Mouse (Mus musculus): ENCODE results near the gene Actl10. TPM values are rescaled to one million over a fixed set of nuclear protein-coding genes. Genes with fewer than 3 reads are reported as not detected.
A peak's percentile ranks its signal among the peaks of the same experiment; 100 is the strongest.

Gene Actl10
- polyA plus RNA-seq, 1 experiment from 2014 or later: 0.52 TPM

- H3K36me3 ChIP-seq: no peaks in the 10 kb centered on the region
- peaks cover 10% of the 10 kb centered on the region for H3K27me3 ChIP-seq
- peaks cover 41% of the 10 kb centered on the region for H3K4me1 ChIP-seq (replicated peaks)
- H3K9ac ChIP-seq: no peak overlapping the region
- H3K9me3 ChIP-seq: no peaks in the 10 kb centered on the region
- H3K4me3 ChIP-seq: no peak overlapping the region
- ATAC-seq (ENCODE audit: low FRiP score, low read depth): 0 out of 2 replicates have a peak, but pooled peaks have one; percentile 3
- 42% methylated on average over 21 of the region's 21 CpGs for WGBS
- peak overlapping the region; percentile 36 for H3K4me2 ChIP-seq
- 0 out of 2 replicates have a peak overlapping the region, but pooled peaks have one; percentile 49 for H3K27ac ChIP-seq (replicated peaks)
Observed at GRCm38 (mm10) chr2:154551927-154552326, 351 bp downstream of the Actl10 start.

DNA sequence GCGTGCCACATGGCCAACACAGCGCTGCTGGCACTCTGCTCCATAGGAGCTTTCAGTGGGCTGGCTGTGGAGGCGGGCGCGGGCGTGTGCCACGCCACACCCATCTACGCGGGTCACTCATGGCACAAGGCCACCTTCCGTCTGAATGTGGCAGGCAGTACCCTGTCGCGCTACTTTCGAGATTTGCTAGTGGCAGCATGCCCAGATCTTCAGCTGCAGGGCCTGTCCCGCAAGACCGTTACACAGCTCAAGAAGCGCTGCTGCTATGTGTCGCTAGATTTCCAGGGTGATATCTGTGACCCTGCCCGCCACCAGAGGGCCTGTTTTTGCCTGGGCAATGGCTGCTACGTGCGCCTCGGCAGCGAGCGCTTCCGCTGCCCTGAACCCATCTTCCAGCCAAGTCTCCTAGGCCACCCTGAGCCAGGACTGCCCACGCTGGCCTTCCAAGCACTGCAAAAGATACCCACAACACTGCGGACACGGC lies 890 bp downstream of the Actl10 start:
- no peaks in the 10 kb centered on the region for H3K36me3 ChIP-seq
- H3K27ac ChIP-seq (replicated peaks): peak overlapping the region; percentile 49
- no peak overlapping the region for H3K4me3 ChIP-seq
- ATAC-seq (ENCODE audit: low FRiP score, low read depth): peak; percentile 77
- H3K9ac ChIP-seq: no peak overlapping the region
- H3K4me2 ChIP-seq: peak overlapping the region; percentile 36
- H3K9me3 ChIP-seq: no peaks in the 10 kb centered on the region
- H3K4me1 ChIP-seq (replicated peaks): peaks cover 47% of the 10 kb centered on the region
- peaks cover 10% of the 10 kb centered on the region for H3K27me3 ChIP-seq
- WGBS: 23% methylated on average over 27 of the region's 27 CpGs

DNA sequence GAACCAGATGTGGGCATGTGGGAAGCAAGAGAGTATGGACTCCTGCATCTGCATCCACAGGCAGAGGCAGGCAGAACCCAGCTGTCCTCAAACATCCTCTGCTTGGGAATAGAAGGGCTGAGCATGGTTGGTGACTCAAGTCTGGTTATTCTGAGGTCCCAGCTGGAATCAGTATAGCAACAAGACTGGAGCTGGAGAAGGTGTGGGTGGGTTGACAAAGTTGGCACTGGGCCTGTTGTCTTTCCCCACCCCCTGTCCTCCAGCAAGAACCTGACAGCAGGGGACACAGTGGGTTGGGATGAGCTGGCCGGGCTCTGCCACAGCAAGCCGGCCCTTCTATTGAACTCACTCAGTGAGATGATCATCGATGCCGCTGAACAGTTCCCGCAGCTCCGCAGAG lies 3.7 kb downstream of the Actl10 start:
- H3K4me2 ChIP-seq: no peak overlapping the region
- 63% methylated on average over 6 of the region's 6 CpGs for WGBS
- H3K27me3 ChIP-seq: peaks cover 9% of the 10 kb centered on the region
- peaks cover 49% of the 10 kb centered on the region for H3K4me1 ChIP-seq (replicated peaks)
- H3K9me3 ChIP-seq: no peaks in the 10 kb centered on the region
- H3K27ac ChIP-seq (replicated peaks): no peak overlapping the region
- ATAC-seq (ENCODE audit: low FRiP score, low read depth): no peak
- no peaks in the 10 kb centered on the region for H3K36me3 ChIP-seq
- no peak overlapping the region for H3K9ac ChIP-seq
- no peak overlapping the region for H3K4me3 ChIP-seq

- no peak for ATAC-seq (ENCODE audit: low FRiP score, low read depth)
- Histone ChIP-seq H3K27ac (replicated peaks) (0 out of 2 replicates have a peak overlapping the region, but pooled peaks have one; percentile 43), H3K9me3 (no peaks in the 10 kb centered on the region), H3K9ac (no peak overlapping the region), H3K36me3 (no peaks in the 10 kb centered on the region), H3K4me2 (peak overlapping the region; percentile 87), H3K4me3 (0 out of 2 replicates have a peak overlapping the region, but pooled peaks have one; percentile 48), H3K27me3 (no peaks in the 10 kb centered on the region), H3K4me1 (replicated peaks) (peaks cover 39% of the 10 kb centered on the region)
- WGBS: 59% methylated on average over 5 of the region's 5 CpGs
Observed at GRCm38 (mm10) chr2:154557184-154557832, 5.7 kb downstream of the Actl10 start.

- peak; percentile 81 for ATAC-seq (ENCODE audit: low FRiP score, low read depth)
- H3K27ac ChIP-seq (replicated peaks): peak within 1 kb of the TSS; percentile 37; the same call in 1 of the 2 replicates
- peak within 1 kb of the TSS; percentile 87 for H3K4me2 ChIP-seq
- no peaks in the 10 kb centered on the region for H3K9me3 ChIP-seq
- H3K9ac ChIP-seq: peak within 1 kb of the TSS; percentile 55
- peak within 1 kb of the TSS; percentile 48 for H3K4me3 ChIP-seq
- no peaks in the 10 kb centered on the region for H3K27me3 ChIP-seq
- WGBS: 3% methylated on average over 33 of the region's 34 CpGs
- H3K36me3 ChIP-seq: no peaks in the 10 kb centered on the region
- H3K4me1 ChIP-seq (replicated peaks): peaks cover 32% of the 10 kb centered on the region
Observed at GRCm38 (mm10) chr2:154558264-154559039, 6.9 kb downstream of the Actl10 start, which contains the start of gene Necab3. Gene Necab3, minus strand, starts transcription at chr2:154558890.

DNA sequence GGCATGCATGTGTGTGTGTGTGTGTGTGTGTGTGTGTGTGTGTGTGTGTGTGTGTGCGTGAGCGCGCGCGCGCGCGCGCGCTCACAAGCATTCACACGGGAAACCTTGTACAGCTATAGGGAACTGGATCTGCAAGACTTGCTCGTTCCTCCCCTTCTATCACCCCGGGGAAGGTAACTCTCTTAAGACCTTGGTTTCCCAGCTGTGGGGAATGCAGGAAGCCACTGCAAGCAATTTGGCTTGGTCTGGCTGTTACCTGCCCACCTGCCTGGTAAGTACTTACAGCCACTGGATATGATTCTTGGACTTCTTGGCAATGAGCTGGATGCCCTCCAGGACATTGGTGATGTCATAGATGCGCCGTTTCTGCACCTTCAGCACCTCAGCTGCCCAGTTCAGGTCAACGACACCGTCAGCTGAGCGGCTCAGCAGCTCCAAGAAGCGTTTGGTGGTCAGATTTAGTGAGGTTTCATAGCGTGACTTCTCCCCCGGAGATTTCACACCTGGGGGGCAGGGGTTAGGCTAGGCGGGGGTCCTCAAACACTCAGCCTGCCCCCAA lies 12.1 kb downstream of the Actl10 start:
- no peaks in the 10 kb centered on the region for H3K27me3 ChIP-seq
- H3K4me2 ChIP-seq: no peak overlapping the region
- H3K9ac ChIP-seq: no peak overlapping the region
- H3K27ac ChIP-seq (replicated peaks): no peak overlapping the region
- no peak overlapping the region for H3K4me3 ChIP-seq
- H3K36me3 ChIP-seq: no peaks in the 10 kb centered on the region
- WGBS: 91% methylated on average over 21 of the region's 22 CpGs
- H3K4me1 ChIP-seq (replicated peaks): peaks cover 11% of the 10 kb centered on the region
- no peak for ATAC-seq (ENCODE audit: low FRiP score, low read depth)
- no peaks in the 10 kb centered on the region for H3K9me3 ChIP-seq

GRCm38 (mm10) chr2:154565562-154565961 lies 14.0 kb downstream of the Actl10 start:
- Histone ChIP-seq H3K4me1 (replicated peaks) (peaks cover 15% of the 10 kb centered on the region), H3K27me3 (no peaks in the 10 kb centered on the region), H3K4me3 (no peak overlapping the region), H3K4me2 (no peak overlapping the region), H3K36me3 (no peaks in the 10 kb centered on the region), H3K9ac (no peak overlapping the region), H3K9me3 (no peaks in the 10 kb centered on the region), H3K27ac (replicated peaks) (no peak overlapping the region)
- 73% methylated on average over 3 of the region's 3 CpGs for WGBS
- ATAC-seq (ENCODE audit: low FRiP score, low read depth): no peak

- Histone ChIP-seq H3K27me3 (no peaks in the 10 kb centered on the region), H3K9ac (no peak overlapping the region), H3K4me3 (no peak overlapping the region), H3K9me3 (no peaks in the 10 kb centered on the region), H3K4me2 (0 out of 2 replicates have a peak overlapping the region, but pooled peaks have one; percentile 2), H3K27ac (replicated peaks) (no peak overlapping the region), H3K4me1 (replicated peaks) (peaks cover 19% of the 10 kb centered on the region), H3K36me3 (no peaks in the 10 kb centered on the region)
- WGBS: 46% methylated on average over 8 of the region's 8 CpGs
- no peak for ATAC-seq (ENCODE audit: low FRiP score, low read depth)
Observed at GRCm38 (mm10) chr2:154566641-154567040, 15.1 kb downstream of the Actl10 start.

DNA sequence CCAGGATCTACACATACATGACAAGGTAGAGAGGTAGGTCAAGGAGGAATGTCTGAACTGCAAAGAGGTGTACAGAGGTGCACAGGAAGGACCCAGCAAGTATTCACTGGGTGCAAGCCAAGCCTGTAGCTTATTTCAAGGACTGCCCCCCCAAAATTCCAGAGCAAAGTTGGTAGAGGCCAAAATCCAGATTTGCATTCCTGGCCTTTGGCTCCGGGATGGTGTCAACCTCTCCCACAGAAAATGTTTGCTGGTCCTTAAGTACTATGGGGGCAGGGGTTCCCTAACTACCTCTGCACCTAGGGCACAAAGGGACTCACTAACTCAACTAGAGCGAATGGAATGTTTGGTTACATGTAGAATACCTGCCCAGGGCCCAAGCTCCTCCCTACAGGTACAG lies 16.2 kb downstream of the Actl10 start:
- Histone ChIP-seq H3K27ac (replicated peaks) (0 out of 2 replicates have a peak overlapping the region, but pooled peaks have one; percentile 66), H3K9me3 (no peaks in the 10 kb centered on the region), H3K4me2 (peak overlapping the region; percentile 94), H3K9ac (no peak overlapping the region), H3K27me3 (no peaks in the 10 kb centered on the region), H3K4me1 (replicated peaks) (peaks cover 19% of the 10 kb centered on the region), H3K4me3 (no peak overlapping the region), H3K36me3 (no peaks in the 10 kb centered on the region)
- no peak for ATAC-seq (ENCODE audit: low FRiP score, low read depth)
- 64% methylated on average over 2 of the region's 2 CpGs for WGBS

- H3K9ac ChIP-seq: peak overlapping the region; percentile 49
- H3K36me3 ChIP-seq: no peaks in the 10 kb centered on the region
- peak overlapping the region; percentile 66 for H3K27ac ChIP-seq (replicated peaks)
- H3K9me3 ChIP-seq: no peaks in the 10 kb centered on the region
- H3K4me2 ChIP-seq: peak overlapping the region; percentile 94
- H3K4me3 ChIP-seq: peak overlapping the region; percentile 72
- WGBS: 15% methylated on average over 10 of the region's 10 CpGs
- ATAC-seq (ENCODE audit: low FRiP score, low read depth): no peak
- H3K27me3 ChIP-seq: no peaks in the 10 kb centered on the region
- H3K4me1 ChIP-seq (replicated peaks): peaks cover 19% of the 10 kb centered on the region
Observed at GRCm38 (mm10) chr2:154568329-154569070, 16.9 kb downstream of the Actl10 start.

- WGBS: under 1% methylated on average over 50 of the region's 70 CpGs
- Histone ChIP-seq H3K4me1 (replicated peaks) (peaks cover 19% of the 10 kb centered on the region), H3K4me3 (peak overlapping the region; percentile 72), H3K27ac (replicated peaks) (peak overlapping the region; percentile 66), H3K9me3 (no peaks in the 10 kb centered on the region), H3K27me3 (no peaks in the 10 kb centered on the region), H3K9ac (peak overlapping the region; percentile 49), H3K36me3 (no peaks in the 10 kb centered on the region), H3K4me2 (peak overlapping the region; percentile 94)
- ATAC-seq (ENCODE audit: low FRiP score, low read depth): peak; percentile 51
Observed at GRCm38 (mm10) chr2:154569071-154569748, 17.6 kb downstream of the Actl10 start.

Measured in hindbrain, embryonic 15.5 days (tissue).